ENCODE assay signal across 11 mouse cellular contexts in genomic region chr7:139281195-139281594, GRCm38 (mm10). TPM values are rescaled to one million over a fixed set of nuclear protein-coding genes. Genes with fewer than 3 reads are reported as not detected.
A peak's percentile ranks its signal among the peaks of the same experiment; 100 is the strongest.
DNase-seq lines count a peak whose midpoint lies in the region; ATAC-seq lines count a peak whose summit lies in the region.
"Had no signal": no experiment of that assay in that cellular context is flagged by ENCODE, and none has a peak within 500 bp of the region (broad histone marks: within the 10 kb centered on the region; RNA-seq: fewer than 3 reads in every experiment).

No protein-coding gene starts in this region.

- H3K4me2 ChIP-seq in heart, embryonic 13.5 days = no peak overlapping the region
- H3K4me2 ChIP-seq in heart, embryonic 11.5 days = no peak overlapping the region
- no peak overlapping the region for H3K4me2 ChIP-seq in kidney, embryonic 16.5 days (replicated peaks; ENCODE audit: low read depth, low read length)
- no peak overlapping the region for H3K4me2 ChIP-seq in neural tube, embryonic 15.5 days
- H3K4me2 ChIP-seq: embryonic facial prominence, embryonic 15.5 days; heart, embryonic 12.5 days; limb, embryonic 12.5 days had no signal

- WGBS in heart, embryonic 13.5 days = 40% methylated on average over 2 of the region's 2 CpGs
- WGBS in heart, embryonic 11.5 days (ENCODE audit: insufficient replicate concordance) = 21% methylated on average over 2 of the region's 2 CpGs
- 31% methylated on average over 2 of the region's 2 CpGs for WGBS in kidney, embryonic 16.5 days
- 30% methylated on average over 2 of the region's 2 CpGs for WGBS in neural tube, embryonic 15.5 days

- H3K36me3 ChIP-seq in heart, embryonic 13.5 days = no peaks in the 10 kb centered on the region
- H3K36me3 ChIP-seq in heart, embryonic 11.5 days (ENCODE audit: control insufficient read depth, insufficient read depth, low read length) = no peaks in the 10 kb centered on the region
- no peaks in the 10 kb centered on the region for H3K36me3 ChIP-seq in kidney, embryonic 16.5 days (ENCODE audit: insufficient read depth, low read length)
- H3K36me3 ChIP-seq in neural tube, embryonic 15.5 days = no peaks in the 10 kb centered on the region
- H3K36me3 ChIP-seq: embryonic facial prominence, embryonic 15.5 days; heart, embryonic 12.5 days; limb, embryonic 12.5 days had no signal

- ATAC-seq in heart, embryonic 13.5 days (ENCODE audit: extremely low read depth, insufficient number of reproducible peaks, low FRiP score, low TSS enrichment) = no peak
- no peak for ATAC-seq in heart, embryonic 11.5 days (replicated peaks; ENCODE audit: insufficient number of reproducible peaks, low FRiP score, low TSS enrichment)
- no peak for ATAC-seq in kidney, embryonic 16.5 days (ENCODE audit: low FRiP score, low TSS enrichment)
- no peak for ATAC-seq in neural tube, embryonic 15.5 days (ENCODE audit: low FRiP score)
- ATAC-seq in erythroblast, adult 5-6 weeks (replicated peaks; ENCODE audit: low FRiP score, poor library complexity, severe bottlenecking) = no peak

- H3K9me3 ChIP-seq in heart, embryonic 13.5 days = no peaks in the 10 kb centered on the region
- no peaks in the 10 kb centered on the region for H3K9me3 ChIP-seq in heart, embryonic 11.5 days (replicated peaks; ENCODE audit: control insufficient read depth, low read length)
- no peaks in the 10 kb centered on the region for H3K9me3 ChIP-seq in kidney, embryonic 16.5 days (ENCODE audit: low read length)
- no peaks in the 10 kb centered on the region for H3K9me3 ChIP-seq in neural tube, embryonic 15.5 days (replicated peaks)
- H3K9me3 ChIP-seq: embryonic facial prominence, embryonic 15.5 days; heart, embryonic 12.5 days; limb, embryonic 12.5 days had no signal

- peak overlapping the region; percentile 50 for H3K9ac ChIP-seq in heart, embryonic 13.5 days
- no peak overlapping the region for H3K9ac ChIP-seq in heart, embryonic 11.5 days (ENCODE audit: low read depth, low read length)
- 0 out of 2 replicates have a peak overlapping the region, but pooled peaks have one; percentile 12 for H3K9ac ChIP-seq in kidney, embryonic 16.5 days (replicated peaks; ENCODE audit: low read length)
- no peak overlapping the region for H3K9ac ChIP-seq in neural tube, embryonic 15.5 days (replicated peaks)
- H3K9ac ChIP-seq: embryonic facial prominence, embryonic 15.5 days; heart, embryonic 12.5 days; limb, embryonic 12.5 days had no signal

- peaks cover 27% of the 10 kb centered on the region for H3K4me1 ChIP-seq in heart, embryonic 13.5 days
- peaks cover 24% of the 10 kb centered on the region for H3K4me1 ChIP-seq in heart, embryonic 11.5 days (ENCODE audit: control insufficient read depth, insufficient read depth, low read length)
- H3K4me1 ChIP-seq in kidney, embryonic 16.5 days (ENCODE audit: insufficient read depth, low read length) = peaks cover 27% of the 10 kb centered on the region; the same call in 1 of the 2 replicates
- H3K4me1 ChIP-seq in neural tube, embryonic 15.5 days = peaks cover 2% of the 10 kb centered on the region; the same call in 1 of the 2 replicates
- H3K4me1 ChIP-seq: limb, embryonic 12.5 days had no signal

- no peaks in the 10 kb centered on the region for H3K27me3 ChIP-seq in heart, embryonic 13.5 days (replicated peaks)
- no peaks in the 10 kb centered on the region for H3K27me3 ChIP-seq in heart, embryonic 11.5 days (ENCODE audit: control insufficient read depth, insufficient read depth, low read length)
- H3K27me3 ChIP-seq in kidney, embryonic 16.5 days (ENCODE audit: insufficient read depth, low read length) = no peaks in the 10 kb centered on the region
- no peaks in the 10 kb centered on the region for H3K27me3 ChIP-seq in neural tube, embryonic 15.5 days (replicated peaks)
- H3K27me3 ChIP-seq: embryonic facial prominence, embryonic 15.5 days; heart, embryonic 12.5 days; limb, embryonic 12.5 days had no signal

- DNase-seq in Muller cell, postnatal 12 days (ENCODE audit: inconsistent ontology term) = peak; percentile 48
- DNase-seq in lung, postnatal 10 days = peak; percentile 65
- no peak for DNase-seq in natural killer cell, adult 2 months (ENCODE audit: low spot score in 2 of 2)

- H3K27ac ChIP-seq in heart, embryonic 13.5 days (replicated peaks) = no peak overlapping the region
- no peak overlapping the region for H3K27ac ChIP-seq in heart, embryonic 11.5 days (ENCODE audit: low read depth, low read length)
- H3K27ac ChIP-seq in kidney, embryonic 16.5 days (ENCODE audit: low read length) = peak overlapping the region; percentile 33; the same call in 1 of the 2 replicates
- H3K27ac ChIP-seq in neural tube, embryonic 15.5 days (replicated peaks) = no peak overlapping the region
- H3K27ac ChIP-seq: limb, embryonic 12.5 days had no signal

- no peak overlapping the region for H3K4me3 ChIP-seq in heart, embryonic 13.5 days
- H3K4me3 ChIP-seq in heart, embryonic 11.5 days (ENCODE audit: low read depth, low read length) = no peak overlapping the region
- H3K4me3 ChIP-seq in kidney, embryonic 16.5 days (ENCODE audit: low read length) = no peak overlapping the region
- H3K4me3 ChIP-seq in neural tube, embryonic 15.5 days (replicated peaks) = no peak overlapping the region
- H3K4me3 ChIP-seq: embryonic facial prominence, embryonic 15.5 days; heart, embryonic 12.5 days; limb, embryonic 12.5 days had no signal

RNA-seq across cellular contexts. Expression of gene Pwwp2b, which starts 32.9 kb away (rescaled TPM):
- polyA plus RNA-seq in heart, embryonic 13.5 days (2015; fragmentation: Nextera tagmentation; extraction: Ambion mirVana) = 7.3 and 8.0 TPM in 2 replicates
- 8.4 TPM in 2 replicates for polyA plus RNA-seq in heart, embryonic 11.5 days (2014; fragmentation: Nextera tagmentation; extraction: Ambion mirVana)
- polyA plus RNA-seq in kidney, embryonic 16.5 days (2015; fragmentation: Nextera tagmentation; extraction: Ambion mirVana) = 9.1 and 10.6 TPM in 2 replicates
- 5.8 and 8.4 TPM in 2 replicates for polyA plus RNA-seq in neural tube, embryonic 15.5 days (2015; fragmentation: Nextera tagmentation; extraction: Ambion mirVana)
- total RNA-seq in erythroblast, adult 5-6 weeks (2015; ENCODE audit: low replicate concordance) = 0.42 and 2.7 TPM in 2 replicates
- 0.42 TPM in 1 of 2 replicates, not detected in the other for total RNA-seq in erythroblast, adult 5-6 weeks (2017; ENCODE audit: low replicate concordance)

Comparison
In these comparisons a context has a peak if more than half of its experiments do, and no peak if none do; other contexts are left out.
1. H3K9ac ChIP-seq: peak in heart, embryonic 13.5 days (single experiment) and kidney, embryonic 16.5 days (single experiment); none in heart, embryonic 11.5 days (single experiment) and neural tube, embryonic 15.5 days (single experiment).
2. DNase-seq: peak in Muller cell, postnatal 12 days (single experiment) and lung, postnatal 10 days (single experiment); none in natural killer cell, adult 2 months (0 of 2).